Mouse (Mus musculus): ENCODE results near the gene Tbx20.
A peak's percentile ranks its signal among the peaks of the same experiment; 100 is the strongest.

Tbx20 gene

DNA sequence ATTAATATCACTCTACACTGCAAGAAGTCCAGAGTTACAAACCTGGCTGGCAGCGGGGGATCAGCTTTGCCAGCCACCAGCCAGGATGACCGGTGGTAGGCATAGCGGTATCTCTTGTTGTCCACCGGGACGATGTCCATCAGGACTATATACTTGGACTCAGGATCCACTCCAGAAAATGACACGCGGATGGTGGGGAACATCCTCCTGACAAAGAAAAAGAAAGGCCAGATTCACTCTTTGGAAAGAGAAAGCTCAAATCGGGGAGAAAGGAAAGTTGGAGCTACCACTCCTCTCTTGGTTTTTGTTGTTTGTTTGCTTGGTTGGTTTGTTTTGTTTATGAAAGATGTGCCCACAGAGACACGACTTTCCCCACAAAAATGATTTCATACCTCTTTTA is 4.5 kb downstream of the Tbx20 start:
- DNase-seq (ENCODE audit: low spot score in 2 of 2) = no peak

DNA sequence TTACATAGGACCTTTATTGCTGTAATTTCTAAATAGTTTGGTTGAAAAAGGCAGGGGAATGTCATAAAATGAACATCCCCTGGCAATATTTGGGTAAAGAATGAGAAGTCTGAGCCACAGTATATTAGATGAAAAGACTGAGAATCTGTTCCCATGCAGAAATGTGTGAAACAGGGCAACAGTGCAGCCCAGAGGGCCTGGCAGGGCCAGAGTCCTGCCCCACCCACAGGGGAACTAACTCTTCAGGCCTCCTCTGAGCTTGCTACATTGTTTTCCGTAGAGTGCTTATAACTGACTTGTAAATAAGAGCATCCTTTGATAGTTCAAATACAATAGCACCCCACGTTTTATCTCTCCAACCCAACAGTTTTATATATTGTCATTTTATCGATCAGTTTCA is 7.0 kb downstream of the Tbx20 start:
- DNase-seq (ENCODE audit: low spot score in 2 of 2) = no peak

DNA sequence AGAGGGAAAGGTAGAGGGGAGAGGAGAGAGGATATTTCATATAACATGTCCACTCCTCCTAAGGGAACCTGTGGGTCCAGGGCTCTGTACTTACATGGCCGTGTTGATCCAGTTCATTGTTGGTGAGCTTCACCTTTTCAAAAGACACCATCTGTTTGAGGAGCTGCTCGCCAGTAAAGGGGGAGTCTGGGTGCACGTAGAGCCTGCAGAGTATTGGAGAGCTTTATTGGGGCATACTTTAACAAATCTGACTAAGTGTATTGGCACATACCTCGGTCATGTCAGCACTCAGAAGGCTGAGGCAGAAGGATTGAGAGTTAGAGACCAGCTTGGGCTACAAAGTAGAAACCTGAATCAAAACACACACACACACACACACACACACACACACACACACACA is 8.5 kb downstream of the Tbx20 start:
- DNase-seq (ENCODE audit: low spot score in 2 of 2) = no peak

DNA sequence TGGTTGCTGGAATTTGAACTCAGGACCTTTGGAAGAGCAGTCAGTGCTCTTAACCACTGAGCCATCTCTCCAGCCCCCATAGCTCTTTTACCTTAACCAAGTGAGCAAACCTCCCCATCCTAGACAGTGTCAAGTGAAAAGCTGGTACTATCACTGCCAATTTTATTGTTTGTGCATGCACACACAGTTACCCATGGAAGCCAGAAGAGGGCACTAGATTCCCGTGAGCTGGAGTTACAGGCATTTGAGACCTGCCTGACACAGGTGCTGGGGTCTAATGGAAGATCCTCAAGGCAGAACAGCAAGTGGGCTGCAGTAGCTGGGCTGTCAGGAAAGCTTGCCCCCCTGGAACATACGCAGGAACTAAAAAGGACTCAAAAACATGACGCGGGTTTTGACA is 13.6 kb downstream of the Tbx20 start:
- no peak for DNase-seq (ENCODE audit: low spot score in 2 of 2)

DNA sequence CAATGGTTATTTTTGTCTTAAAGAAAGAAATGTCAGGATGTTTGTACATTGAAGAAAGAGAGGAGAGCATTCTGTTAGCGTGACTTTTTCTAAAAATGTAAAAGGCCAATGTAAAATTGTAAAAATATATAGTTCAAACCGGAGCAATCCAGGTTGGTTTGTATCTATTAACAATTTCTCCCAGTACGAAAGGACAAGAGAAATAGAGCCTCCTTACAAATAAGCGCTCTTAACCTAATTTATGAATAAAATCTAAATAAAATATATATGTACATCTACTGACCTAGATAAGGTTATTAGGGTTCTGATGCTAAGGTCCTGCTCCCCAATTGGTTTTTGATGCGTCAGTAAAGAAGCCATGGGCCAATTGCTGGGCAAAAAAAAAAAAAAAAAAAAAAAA is 29.1 kb downstream of the Tbx20 start:
- DNase-seq (ENCODE audit: low spot score in 2 of 2) = no peak

DNA sequence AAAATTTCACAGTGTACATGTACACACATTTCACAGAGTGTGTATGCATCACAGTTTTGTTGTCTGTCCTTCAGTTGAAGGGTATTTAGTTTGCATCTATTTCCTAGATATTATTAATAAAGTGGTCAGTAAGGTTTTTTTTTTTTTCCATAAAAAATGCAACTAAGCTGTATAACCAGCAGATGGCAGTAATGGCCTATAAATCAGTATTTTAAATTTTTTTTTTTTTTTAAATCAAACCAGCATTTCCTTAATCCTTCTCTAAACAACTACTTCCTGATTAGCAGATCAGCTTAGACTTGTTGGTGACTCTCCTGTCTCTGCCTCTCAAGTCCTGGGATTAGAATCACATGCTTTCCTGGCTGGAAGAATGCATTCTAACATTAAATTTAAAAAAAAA is 72.9 kb downstream of the Tbx20 start:
- no peak for DNase-seq (ENCODE audit: low spot score in 2 of 2)

DNA sequence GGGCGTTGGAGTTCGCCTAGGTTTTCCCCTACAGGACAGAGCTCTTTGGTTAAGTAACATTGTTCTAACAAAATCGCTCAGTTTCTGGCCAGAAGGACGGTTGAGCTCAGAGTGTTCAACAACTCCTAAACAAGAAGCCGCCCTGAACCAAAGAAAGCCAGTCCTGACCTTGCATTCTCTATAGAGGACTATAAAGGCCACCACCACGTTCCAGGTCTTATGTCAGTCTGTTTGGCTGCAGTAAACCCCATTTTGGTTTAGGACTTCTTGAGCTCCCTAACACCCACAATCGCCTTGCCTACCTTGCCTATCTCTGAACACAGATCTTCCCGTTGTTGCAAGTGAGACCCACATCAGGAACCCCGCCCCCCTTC is 77.7 kb downstream of the Tbx20 start:
- no peak for DNase-seq (ENCODE audit: low spot score in 2 of 2)

DNA sequence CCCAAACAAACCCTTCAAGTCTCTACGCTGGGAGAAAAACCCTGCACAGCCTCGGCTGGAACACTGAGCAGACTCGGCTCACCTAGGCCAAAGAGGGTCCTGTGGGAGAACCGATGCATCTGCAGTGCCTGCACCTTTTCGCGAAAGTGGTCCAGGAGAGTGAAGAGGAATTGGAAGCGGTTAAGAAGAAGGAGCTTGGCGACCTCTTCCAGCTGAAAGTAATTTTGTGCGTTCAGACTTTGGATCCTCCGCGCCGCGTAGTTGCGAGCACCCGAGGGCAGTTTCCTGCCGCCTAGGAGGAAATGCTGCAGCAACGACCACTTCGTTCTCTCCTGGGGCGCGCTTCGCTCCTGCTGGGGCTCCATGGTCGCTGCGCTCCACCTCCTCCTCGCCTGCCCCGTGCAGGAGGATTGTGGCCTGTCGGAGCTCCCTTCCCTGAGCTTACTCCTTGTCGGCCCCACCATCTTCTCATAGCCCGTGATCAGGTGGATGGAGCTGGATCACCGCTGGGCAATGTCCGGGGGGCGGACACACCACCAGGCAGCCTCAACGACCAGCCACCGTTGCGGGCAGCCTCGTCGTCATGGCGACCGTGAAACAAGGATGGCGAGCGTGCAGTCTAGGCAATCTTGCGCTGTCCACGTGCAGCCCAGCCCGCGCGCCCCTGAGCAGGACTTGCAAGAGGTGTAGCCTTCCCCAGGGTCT is 78.3 kb downstream of the Tbx20 start, which contains the start of gene Dpy19l2:
TSS of gene Dpy19l2 (minus strand) at position 594 of the 705 bp plus-strand sequence.
- DNase-seq (ENCODE audit: low spot score in 2 of 2) = peak; percentile 9 to 33

Data from frontal cortex, postnatal 10 days (tissue).